Mouse (Mus musculus): ENCODE data around the gene Wasl.

Wasl gene

DNA sequence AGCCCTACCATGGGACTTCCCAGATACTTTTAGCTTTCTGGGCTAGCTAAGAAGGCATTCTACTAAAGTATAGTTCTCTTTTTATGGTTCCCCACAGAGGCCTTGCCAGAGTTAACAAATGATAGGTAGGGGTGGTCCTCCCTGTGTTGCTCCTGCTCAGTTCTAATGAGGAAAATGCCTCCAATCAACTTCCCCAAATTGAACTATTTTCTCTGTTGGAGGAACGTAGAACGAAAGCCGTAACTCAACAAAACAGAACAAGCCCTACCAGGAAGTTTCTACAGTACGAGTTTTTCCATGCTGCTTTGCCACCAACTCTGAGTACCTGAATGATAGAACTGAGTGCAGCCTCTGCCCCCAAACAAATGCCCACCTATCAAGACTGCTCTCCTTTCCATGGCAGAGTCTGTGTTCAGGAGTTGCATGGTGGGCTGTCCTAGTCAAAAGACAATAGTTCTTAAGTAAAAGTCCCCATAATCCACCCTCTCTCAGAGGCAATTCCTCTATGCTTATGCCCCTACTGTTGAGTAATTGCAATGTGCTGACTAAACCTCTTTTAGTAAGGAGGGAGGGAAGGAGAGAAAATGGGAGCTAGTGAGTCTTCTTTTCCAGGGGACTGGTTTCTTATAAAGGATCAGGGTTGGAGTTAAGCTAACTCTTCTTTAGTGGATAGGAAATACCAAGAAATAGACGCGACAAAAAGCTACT is 19.3 kb downstream of the Wasl start:
- no peak for DNase-seq (ENCODE audit: low spot score)

- DNase-seq (ENCODE audit: low spot score), result no peak
Measured at GRCm38 (mm10) chr6:24642960-24643359, 21.8 kb downstream of the Wasl start.

DNA sequence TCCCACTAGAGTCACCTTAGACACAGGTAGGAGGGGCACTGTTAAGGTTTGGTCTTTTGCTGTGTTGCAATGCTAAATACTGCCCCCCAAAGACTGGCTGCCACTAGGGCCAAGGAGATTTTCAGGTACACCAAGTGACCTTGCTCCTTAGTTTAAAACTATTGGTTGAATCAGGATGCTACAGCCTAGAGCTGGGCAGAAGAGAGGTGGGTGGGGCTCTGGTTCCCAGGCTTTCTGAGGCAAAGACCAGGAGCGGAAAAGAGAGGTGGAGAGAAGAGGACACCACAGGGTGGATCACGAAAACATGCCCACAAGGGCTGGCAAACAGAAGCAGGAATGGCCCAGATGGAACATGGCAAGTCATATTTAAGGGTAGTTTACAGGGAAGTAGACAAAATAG is 22.6 kb downstream of the Wasl start:
- DNase-seq (ENCODE audit: low spot score), result no peak

DNA sequence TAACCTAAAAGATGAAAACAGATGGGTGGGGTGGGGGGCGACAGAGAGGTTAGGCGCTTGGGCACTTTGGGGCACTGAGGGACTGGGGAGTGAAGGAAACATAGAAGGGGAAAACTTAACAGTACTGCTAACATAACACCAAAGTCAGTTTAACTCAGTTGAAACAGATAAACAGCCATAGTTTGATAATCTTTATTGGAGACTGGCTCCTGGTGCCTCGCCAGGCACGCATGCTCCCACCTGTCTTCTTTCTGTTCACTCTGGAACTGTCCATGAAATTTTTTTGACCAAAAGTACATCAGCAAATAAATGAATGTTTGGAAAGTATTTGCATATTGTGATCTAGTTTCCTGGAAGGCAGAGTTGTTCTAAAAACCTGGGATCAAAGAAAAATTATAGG is 23.5 kb downstream of the Wasl start:
- DNase-seq (ENCODE audit: low spot score), result no peak

DNA sequence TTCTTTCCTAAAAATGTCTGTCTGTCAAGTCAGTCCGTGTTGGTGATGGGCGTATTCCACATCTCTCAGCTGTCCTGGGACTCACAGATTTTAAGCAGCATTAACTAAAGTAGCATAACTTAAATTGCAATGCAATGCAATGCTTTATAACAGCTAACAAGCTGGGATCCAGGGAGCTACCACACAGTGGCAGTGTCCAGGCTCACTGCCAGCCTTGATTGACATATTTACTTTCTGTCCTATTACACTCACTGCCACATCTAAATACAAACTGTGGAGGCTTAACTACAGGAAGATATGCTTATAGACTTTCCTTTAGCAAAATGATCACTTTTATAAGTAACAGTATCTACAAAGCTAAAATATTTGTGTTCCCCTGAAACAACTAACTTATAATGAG is 29.0 kb downstream of the Wasl start:
- DNase-seq (ENCODE audit: low spot score), result no peak

DNA sequence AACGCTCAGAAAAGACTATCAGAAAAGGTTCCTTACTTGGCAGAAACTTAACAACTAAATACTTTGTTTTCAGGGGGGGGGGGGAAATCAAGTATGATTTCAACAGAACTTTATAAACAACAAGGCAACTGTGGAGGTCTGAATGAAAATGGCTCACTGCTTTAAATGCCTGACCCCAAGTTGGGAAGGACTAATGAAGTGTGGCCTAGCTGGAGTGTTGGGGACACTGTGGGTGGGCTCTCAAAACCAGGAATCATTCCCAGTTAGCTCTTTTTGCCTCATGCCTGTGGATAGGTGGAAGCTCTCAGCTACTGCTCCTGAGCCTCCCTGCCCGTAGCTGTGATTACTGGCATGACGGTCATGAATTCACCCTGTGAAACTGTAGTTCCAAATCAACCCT is 30.7 kb downstream of the Wasl start:
- DNase-seq (ENCODE audit: low spot score), result no peak

GRCm38 (mm10) chr6:24632061-24632460 is 32.7 kb downstream of the Wasl start:
- DNase-seq (ENCODE audit: low spot score), result no peak

- no peak for DNase-seq (ENCODE audit: low spot score)
Measured at GRCm38 (mm10) chr6:24628499-24628898, 36.3 kb downstream of the Wasl start.

DNA sequence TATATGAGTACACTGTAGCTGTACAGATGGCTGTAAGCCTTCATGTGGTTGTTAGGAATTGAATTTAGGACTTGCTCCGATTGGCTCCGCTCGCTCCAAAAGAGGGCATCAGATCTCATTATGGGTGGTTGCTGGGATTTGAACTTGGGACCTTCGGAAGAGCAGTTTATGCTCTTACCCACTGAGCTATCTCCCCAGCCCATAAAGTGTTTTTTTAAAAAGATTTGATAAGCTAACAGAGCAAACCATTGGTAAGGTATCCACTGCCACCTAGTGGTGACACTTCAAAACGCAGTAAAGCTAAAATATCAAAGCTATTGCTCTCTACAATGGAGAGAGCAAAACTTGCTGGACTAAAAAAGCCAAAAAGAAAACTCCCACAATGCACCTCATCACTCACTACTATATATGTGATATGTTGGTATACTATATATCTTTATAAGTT is 37.2 kb downstream of the Wasl start:
- peak; percentile 11 for DNase-seq (ENCODE audit: low spot score)

GRCm38 (mm10) chr6:24622098-24622497 is 42.7 kb downstream of the Wasl start:
- no peak for DNase-seq (ENCODE audit: low spot score)

DNA sequence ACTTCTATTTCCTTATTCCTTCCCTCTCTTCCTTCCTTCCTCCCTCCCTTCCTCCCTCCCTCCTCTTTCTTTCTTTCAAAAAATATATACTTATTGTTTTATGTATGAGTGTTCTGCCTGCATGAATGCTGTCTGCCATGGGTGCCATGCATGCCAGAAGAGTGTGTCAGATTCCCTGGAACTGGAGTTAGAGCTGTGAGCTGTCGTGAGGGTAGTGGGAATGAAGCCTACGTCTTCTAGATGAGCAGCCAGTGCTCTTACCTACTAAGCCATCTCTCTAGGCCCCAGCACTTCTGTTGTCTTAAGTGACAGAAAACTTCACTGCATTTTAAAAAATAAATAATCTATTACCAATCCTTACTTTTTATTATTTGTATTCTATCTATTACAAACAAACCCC is 43.9 kb downstream of the Wasl start:
- DNase-seq (ENCODE audit: low spot score), result no peak

GRCm38 (mm10) chr6:24619285-24620045 is 45.3 kb downstream of the Wasl start:
- no peak for DNase-seq (ENCODE audit: low spot score)

- no peak for DNase-seq (ENCODE audit: low spot score)
Measured at GRCm38 (mm10) chr6:24616746-24617145, 48.1 kb downstream of the Wasl start.

GRCm38 (mm10) chr6:24613918-24614317 is 50.9 kb downstream of the Wasl start:
- no peak for DNase-seq (ENCODE audit: low spot score)

DNA sequence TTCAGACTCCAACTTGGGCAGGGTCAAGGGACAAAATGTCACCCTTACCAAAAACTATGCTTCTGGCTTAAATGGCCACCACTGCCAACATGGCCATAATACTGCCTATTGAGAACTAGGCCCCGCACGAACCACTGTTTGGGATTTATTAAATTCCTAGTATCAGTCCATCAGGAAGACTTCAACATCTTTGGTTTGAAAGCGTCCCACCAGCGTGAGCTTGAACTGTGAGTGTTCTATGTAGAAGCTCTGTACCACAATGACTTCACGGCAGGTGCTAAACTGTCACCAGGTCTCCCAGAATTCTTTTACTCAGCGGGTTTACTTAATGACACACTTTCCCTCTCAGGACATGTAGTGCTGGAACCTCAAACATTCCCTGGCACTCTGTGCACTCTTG is 51.5 kb downstream of the Wasl start:
- DNase-seq (ENCODE audit: low spot score), result no peak

GRCm38 (mm10) chr6:24612074-24612755 is 52.6 kb downstream of the Wasl start:
- DNase-seq (ENCODE audit: low spot score), result no peak

GRCm38 (mm10) chr6:24610358-24610757 is 54.5 kb downstream of the Wasl start:
- DNase-seq (ENCODE audit: low spot score), result no peak

DNA sequence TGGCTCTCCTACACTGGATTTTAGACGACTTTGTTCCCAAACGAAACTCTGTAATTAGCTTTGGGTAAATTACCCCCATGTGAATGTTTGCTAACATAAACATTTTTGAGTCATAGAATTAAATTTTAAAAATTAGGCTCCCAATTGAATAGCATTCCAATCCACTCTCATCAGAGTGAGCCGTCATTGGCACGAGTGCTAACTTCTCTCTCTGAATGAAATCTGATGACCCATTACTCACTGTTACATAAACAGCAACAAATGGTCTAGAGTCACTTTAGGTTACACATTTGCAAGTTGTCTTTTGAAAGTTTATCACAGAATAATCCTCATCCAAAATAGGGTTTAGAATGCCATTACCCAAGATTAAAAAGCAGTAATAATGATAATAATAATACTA is 55.3 kb downstream of the Wasl start:
- DNase-seq (ENCODE audit: low spot score), result no peak

DNA sequence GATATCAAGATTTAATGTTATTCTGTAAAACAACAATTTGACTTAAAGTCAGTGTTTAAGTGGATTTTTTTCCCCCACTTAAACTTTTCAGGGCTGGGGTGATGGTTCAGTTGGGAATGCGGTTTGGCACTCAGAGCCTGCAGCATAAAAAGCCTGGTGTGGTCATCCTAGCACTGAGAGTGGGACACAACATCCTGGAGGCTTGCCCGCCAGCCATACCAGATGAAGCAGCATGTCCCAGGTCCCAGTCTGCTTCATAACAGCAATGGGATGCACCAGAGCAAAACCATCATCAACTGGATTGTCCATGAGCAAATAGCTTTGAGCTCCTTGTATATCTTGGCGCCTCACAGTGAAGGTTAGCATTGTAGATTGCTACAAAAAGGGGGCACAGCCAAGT is 56.1 kb downstream of the Wasl start:
- no peak for DNase-seq (ENCODE audit: low spot score)

GRCm38 (mm10) chr6:24608129-24608528 is 56.7 kb downstream of the Wasl start:
- no peak for DNase-seq (ENCODE audit: low spot score)

DNA sequence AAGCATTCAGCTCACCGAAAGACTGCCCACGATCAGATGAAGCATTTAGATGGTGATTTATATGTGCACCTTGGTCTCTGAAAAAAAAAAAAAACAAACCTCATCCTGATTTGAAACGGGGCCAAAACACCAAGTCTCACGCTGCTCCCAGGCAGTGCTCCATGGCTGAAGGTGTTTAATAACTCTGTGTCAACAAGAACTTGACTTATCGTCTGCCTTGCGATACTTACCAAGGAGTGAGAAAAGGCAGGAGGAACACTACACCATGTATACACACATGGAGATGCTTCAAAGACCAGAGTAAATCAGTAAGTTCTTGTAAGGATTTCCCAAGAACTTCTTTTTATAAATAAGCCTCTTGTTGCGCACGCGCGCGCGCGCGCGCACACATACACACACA is 57.3 kb downstream of the Wasl start:
- DNase-seq (ENCODE audit: low spot score), result no peak

DNA sequence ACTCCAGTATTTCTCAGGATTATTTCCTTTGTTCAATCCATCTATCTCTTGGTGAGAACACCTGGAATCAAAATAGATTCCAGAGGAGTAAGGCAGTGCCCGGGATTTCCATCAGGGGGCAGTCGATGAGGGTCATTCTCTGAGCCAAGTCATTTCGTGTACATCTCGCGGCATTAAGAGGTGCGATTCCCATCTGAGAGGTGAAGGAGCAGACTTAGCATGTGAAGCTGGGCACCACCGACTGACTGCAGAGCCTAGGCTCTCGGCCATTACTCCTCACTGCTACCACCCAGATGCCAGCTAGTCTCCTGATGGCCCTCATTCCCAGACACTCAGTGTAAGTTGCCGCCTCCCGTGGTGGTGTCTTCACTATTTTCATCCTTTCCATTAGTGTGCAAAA is 58.3 kb downstream of the Wasl start:
- no peak for DNase-seq (ENCODE audit: low spot score)

- no peak for DNase-seq (ENCODE audit: low spot score)
Measured at GRCm38 (mm10) chr6:24605631-24606030, 59.2 kb downstream of the Wasl start.

Measured in spleen, adult 12 weeks (tissue).